Mouse (Mus musculus): ENCODE data around the gene Stfa3.
"Not testable (repeated sequence)": the region's sequence is repeated elsewhere in the genome, so short reads cannot be mapped to it uniquely, and the experiment has no call there.

DNA sequence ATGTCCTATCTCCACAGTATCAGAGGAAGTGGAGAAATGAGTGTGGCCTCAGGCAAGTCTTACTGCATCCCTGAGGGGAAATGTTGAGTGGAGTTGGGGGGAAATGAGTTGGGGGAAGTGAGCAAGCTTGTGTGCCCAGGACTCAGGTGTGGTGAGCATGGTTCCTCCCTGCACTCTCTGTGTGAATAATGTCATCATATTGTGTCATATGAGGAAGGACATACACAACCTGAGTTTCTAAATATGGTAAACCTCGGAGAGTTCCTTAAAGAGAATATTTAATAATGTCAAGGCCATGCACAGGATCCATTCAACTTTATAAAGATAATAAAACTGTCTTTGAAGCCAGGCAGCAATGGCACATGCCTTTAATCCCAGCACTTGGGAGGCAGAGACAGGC lies 34.2 kb downstream of the Stfa3 start:
- not testable (repeated sequence) for TF ChIP-seq E2F4 (IDR thresholded peaks at IDR 0.05; ENCODE audit: insufficient replicate concordance, low read depth, low read length); CTCF (conservative IDR thresholded peaks at IDR 0.05 in 1 of 2, IDR thresholded peaks at IDR 0.05 in 1 of 2; ENCODE audit: low read depth in 2 of 2, low read length in 2 of 2); CHD1 (IDR thresholded peaks at IDR 0.05; ENCODE audit: low read depth, low read length); USF1 (IDR thresholded peaks at IDR 0.05; ENCODE audit: low read depth, low read length); EP300 (IDR thresholded peaks at IDR 0.05; ENCODE audit: low read length)
